Mouse (Mus musculus): ENCODE results near the gene H6pd. TPM values are rescaled to one million over a fixed set of nuclear protein-coding genes. Genes with fewer than 3 reads are reported as not detected.

The H6pd gene
- polyA plus RNA-seq, 1 experiment from 2014 or later = 8.8 TPM

DNA sequence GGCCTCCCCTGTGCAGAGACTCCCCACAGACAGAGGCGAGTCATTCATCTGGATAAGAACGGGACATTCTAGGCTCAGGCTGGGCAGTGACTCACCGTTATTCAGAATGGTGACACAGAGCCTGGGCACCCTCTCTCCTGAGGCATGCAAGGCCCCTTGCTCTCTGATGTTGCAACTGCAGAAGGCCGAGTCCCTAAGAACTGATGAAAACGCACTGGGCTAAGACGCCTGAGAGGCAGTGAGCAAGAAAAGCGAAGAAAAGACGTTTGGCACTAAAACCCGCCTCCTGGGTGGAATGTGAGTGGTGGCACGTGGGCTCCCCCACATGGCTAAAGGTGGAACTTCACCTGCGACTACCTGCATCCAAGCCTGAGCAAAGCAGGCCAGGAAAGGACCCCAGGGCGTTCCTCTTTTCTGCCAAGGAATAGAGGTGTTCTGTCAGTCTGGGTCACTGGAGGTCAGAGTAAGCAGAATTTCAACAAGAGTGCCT, 29.0 kb downstream of the H6pd start:
- Histone ChIP-seq H3K9me3 (ENCODE audit: control insufficient read depth, low read depth, low read length) (no peaks in the 10 kb centered on the region), H3K27me3 (ENCODE audit: control insufficient read depth, insufficient read depth, low read length) (no peaks in the 10 kb centered on the region), H3K4me1 (ENCODE audit: control insufficient read depth, insufficient read depth, low read length) (peaks cover 23% of the 10 kb centered on the region), H3K9ac (replicated peaks; ENCODE audit: low read depth, low read length) (no peak overlapping the region), H3K27ac (ENCODE audit: low read length) (no peak overlapping the region), H3K4me2 (replicated peaks; ENCODE audit: low read depth, low read length) (peak overlapping the region; percentile 29), H3K36me3 (ENCODE audit: control insufficient read depth, insufficient read depth, low read length) (0 out of 2 replicates have a peak, but pooled peaks cover 3% of the 10 kb centered on the region), H3K4me3 (ENCODE audit: low read depth, low read length) (no peak overlapping the region)
- whole genome bisulfite sequencing = 5% methylated on average over 12 of the region's 12 CpGs
- 0 out of 2 replicates have a peak, but pooled peaks have one; percentile 43 for ATAC-seq (ENCODE audit: insufficient number of reproducible peaks, insufficient read depth, low FRiP score, low read depth)

DNA sequence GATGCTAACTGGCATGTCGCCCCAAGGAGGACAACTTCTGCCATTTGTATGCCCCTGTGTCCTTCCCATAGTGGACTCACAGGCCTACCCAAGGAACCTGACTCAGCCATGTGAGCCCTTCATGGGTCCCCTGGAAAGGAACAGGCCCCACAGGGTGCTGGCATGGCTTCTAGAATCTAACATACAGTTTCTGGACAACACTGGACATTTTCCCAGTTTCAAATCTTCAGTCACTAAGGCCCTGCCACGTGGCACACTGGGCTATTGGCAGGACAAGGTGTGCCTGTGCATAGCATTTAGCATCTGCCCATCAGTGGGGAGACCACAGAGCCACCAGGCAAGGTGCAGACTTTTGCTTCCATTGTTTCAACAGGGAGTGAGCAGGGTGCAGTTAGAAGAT, 30.0 kb downstream of the H6pd start:
- 0 out of 2 replicates have a peak, but pooled peaks cover 3% of the 10 kb centered on the region for H3K36me3 ChIP-seq (ENCODE audit: control insufficient read depth, insufficient read depth, low read length)
- ATAC-seq (ENCODE audit: insufficient number of reproducible peaks, insufficient read depth, low FRiP score, low read depth) = no peak
- no peaks in the 10 kb centered on the region for H3K27me3 ChIP-seq (ENCODE audit: control insufficient read depth, insufficient read depth, low read length)
- no peak overlapping the region for H3K27ac ChIP-seq (ENCODE audit: low read length)
- no peaks in the 10 kb centered on the region for H3K9me3 ChIP-seq (ENCODE audit: control insufficient read depth, low read depth, low read length)
- peaks cover 23% of the 10 kb centered on the region for H3K4me1 ChIP-seq (ENCODE audit: control insufficient read depth, insufficient read depth, low read length)
- no peak overlapping the region for H3K4me2 ChIP-seq (replicated peaks; ENCODE audit: low read depth, low read length)
- H3K9ac ChIP-seq (replicated peaks; ENCODE audit: low read depth, low read length) = no peak overlapping the region
- no peak overlapping the region for H3K4me3 ChIP-seq (ENCODE audit: low read depth, low read length)
- 90% methylated on average over 2 of the region's 2 CpGs for WGBS

DNA sequence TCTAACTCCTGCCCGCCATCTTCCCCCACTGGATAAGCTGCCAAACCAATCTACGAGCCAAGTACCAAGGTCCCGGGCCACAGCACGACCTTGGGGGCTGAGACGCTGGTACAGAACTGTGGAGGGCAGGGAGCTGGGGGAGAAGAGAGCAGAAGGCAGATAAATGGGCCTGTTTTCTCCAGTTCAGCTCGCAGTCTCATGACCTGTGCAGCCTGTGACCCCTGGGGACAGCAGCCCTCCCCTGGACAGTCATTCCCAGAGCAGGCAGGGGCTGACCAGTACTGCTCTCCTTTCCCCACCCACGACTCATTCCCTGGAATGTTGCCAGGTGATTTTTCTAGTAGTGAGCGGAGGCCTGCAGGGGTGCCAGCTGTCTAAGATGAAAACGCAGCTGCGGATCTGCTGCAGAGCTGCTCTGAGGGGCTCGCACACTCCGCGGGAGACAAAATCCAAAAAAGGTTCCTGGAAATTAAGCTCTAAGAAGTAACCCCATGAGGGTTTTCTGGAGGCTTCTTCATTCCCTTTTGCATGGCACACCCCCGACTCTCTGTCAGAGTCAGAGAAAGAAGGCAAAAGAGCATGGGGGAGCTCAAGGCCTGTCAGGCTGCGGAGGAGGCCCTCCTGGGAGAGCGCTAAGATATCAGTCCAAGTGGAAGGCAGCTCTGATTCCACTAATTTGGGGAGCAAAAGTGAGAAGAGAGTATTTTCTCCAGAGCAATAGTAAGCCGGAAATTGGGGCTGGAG, 30.9 kb downstream of the H6pd start:
- H3K9me3 ChIP-seq (ENCODE audit: control insufficient read depth, low read depth, low read length) = no peaks in the 10 kb centered on the region
- 38% methylated on average over 17 of the region's 17 CpGs for WGBS
- no peaks in the 10 kb centered on the region for H3K27me3 ChIP-seq (ENCODE audit: control insufficient read depth, insufficient read depth, low read length)
- H3K36me3 ChIP-seq (ENCODE audit: control insufficient read depth, insufficient read depth, low read length) = 0 out of 2 replicates have a peak, but pooled peaks cover 3% of the 10 kb centered on the region
- peak overlapping the region; percentile 58; the same call in 1 of the 2 replicates for H3K27ac ChIP-seq (ENCODE audit: low read length)
- H3K4me3 ChIP-seq (ENCODE audit: low read depth, low read length) = no peak overlapping the region
- H3K4me1 ChIP-seq (ENCODE audit: control insufficient read depth, insufficient read depth, low read length) = peaks cover 23% of the 10 kb centered on the region
- ATAC-seq (ENCODE audit: insufficient number of reproducible peaks, insufficient read depth, low FRiP score, low read depth) = peak; percentile 57; the same call in 1 of the 2 replicates
- H3K9ac ChIP-seq (replicated peaks; ENCODE audit: low read depth, low read length) = no peak overlapping the region; the same call in 1 of the 2 replicates
- 0 out of 2 replicates have a peak overlapping the region, but pooled peaks have one; percentile 7 for H3K4me2 ChIP-seq (replicated peaks; ENCODE audit: low read depth, low read length)

DNA sequence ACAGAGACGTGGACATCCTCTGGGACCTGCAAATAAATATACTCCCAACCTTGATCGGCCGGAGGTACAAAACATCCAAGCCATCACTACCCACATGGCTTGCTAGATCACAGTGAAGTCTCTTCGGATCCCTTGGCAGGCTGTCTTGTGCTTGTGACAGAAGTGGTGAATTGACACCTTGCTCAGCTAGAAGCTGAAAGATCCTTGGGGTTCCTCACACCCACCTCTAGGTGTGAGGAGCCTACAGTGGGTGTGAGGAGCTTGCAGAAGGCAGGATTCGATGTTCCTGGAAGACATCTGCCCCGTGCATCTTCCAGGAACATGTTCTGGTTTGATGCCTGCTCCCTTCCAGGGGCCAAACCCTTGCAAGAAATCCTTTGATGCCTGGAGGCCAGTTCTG, 31.6 kb downstream of the H6pd start:
- H3K27me3 ChIP-seq (ENCODE audit: control insufficient read depth, insufficient read depth, low read length) = no peaks in the 10 kb centered on the region
- H3K9ac ChIP-seq (replicated peaks; ENCODE audit: low read depth, low read length) = no peak overlapping the region
- no peaks in the 10 kb centered on the region for H3K9me3 ChIP-seq (ENCODE audit: control insufficient read depth, low read depth, low read length)
- H3K4me2 ChIP-seq (replicated peaks; ENCODE audit: low read depth, low read length) = no peak overlapping the region
- WGBS = 61% methylated on average over 6 of the region's 6 CpGs
- ATAC-seq (ENCODE audit: insufficient number of reproducible peaks, insufficient read depth, low FRiP score, low read depth) = no peak
- H3K4me3 ChIP-seq (ENCODE audit: low read depth, low read length) = no peak overlapping the region
- 0 out of 2 replicates have a peak, but pooled peaks cover 3% of the 10 kb centered on the region for H3K36me3 ChIP-seq (ENCODE audit: control insufficient read depth, insufficient read depth, low read length)
- no peak overlapping the region for H3K27ac ChIP-seq (ENCODE audit: low read length)
- H3K4me1 ChIP-seq (ENCODE audit: control insufficient read depth, insufficient read depth, low read length) = peaks cover 23% of the 10 kb centered on the region

DNA sequence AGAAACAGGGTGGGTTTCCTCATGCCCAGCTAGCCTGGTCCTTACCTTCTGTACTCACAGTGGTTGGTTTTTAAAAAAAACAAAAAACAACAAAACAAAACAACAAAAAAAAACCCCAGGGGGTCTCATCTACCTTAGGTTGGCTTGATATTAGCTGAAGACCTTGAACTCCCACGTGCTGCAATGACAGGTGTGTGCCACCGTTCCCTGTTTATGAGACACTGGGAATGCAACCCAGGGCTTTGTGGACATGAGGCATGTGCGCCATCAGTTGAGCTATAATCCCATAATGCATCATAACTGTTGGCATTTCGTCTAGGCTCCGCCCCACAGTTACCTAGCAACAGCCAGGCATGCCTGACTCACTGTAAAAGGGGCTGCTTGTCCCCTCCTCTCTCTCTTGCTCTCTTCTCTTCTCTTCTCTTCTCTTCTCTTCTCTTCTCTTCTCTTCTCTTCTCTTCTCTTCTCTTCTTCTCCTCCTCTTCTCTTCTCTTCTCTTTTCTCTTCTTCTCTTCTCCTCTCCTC, 33.0 kb downstream of the H6pd start:
- WGBS = 72% methylated on average over 5 of the region's 5 CpGs
- Histone ChIP-seq H3K27ac (ENCODE audit: low read length) (no peak overlapping the region), H3K4me3 (ENCODE audit: low read depth, low read length) (no peak overlapping the region), H3K9ac (replicated peaks; ENCODE audit: low read depth, low read length) (no peak overlapping the region), H3K9me3 (ENCODE audit: control insufficient read depth, low read depth, low read length) (no peaks in the 10 kb centered on the region), H3K4me1 (ENCODE audit: control insufficient read depth, insufficient read depth, low read length) (peaks cover 23% of the 10 kb centered on the region), H3K27me3 (ENCODE audit: control insufficient read depth, insufficient read depth, low read length) (no peaks in the 10 kb centered on the region), H3K36me3 (ENCODE audit: control insufficient read depth, insufficient read depth, low read length) (no peaks in the 10 kb centered on the region), H3K4me2 (replicated peaks; ENCODE audit: low read depth, low read length) (no peak overlapping the region)
- ATAC-seq (ENCODE audit: insufficient number of reproducible peaks, insufficient read depth, low FRiP score, low read depth) = no peak

DNA sequence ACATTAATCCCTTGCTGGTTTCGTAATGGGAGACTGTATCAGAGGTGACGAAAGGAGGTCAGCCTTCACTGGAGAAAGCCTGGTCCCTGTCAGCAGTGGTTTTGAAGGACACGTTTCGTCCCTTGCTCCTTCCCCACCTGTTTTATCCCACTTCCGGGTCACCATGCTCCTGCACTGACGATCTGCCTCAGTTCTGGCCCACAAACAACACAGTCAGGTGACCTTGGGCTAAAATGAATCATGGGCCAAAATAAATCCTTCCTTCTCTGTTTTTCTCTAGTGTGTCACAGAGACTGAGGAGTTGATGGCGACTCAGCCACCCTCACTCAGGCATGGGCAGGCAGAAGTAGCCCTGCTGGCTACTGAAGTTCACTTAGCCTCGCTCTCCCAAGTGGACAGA, 33.5 kb downstream of the H6pd start:
- Histone ChIP-seq H3K9ac (replicated peaks; ENCODE audit: low read depth, low read length) (no peak overlapping the region), H3K36me3 (ENCODE audit: control insufficient read depth, insufficient read depth, low read length) (no peaks in the 10 kb centered on the region), H3K4me3 (ENCODE audit: low read depth, low read length) (no peak overlapping the region), H3K9me3 (ENCODE audit: control insufficient read depth, low read depth, low read length) (no peaks in the 10 kb centered on the region), H3K4me2 (replicated peaks; ENCODE audit: low read depth, low read length) (no peak overlapping the region), H3K27me3 (ENCODE audit: control insufficient read depth, insufficient read depth, low read length) (no peaks in the 10 kb centered on the region), H3K27ac (ENCODE audit: low read length) (no peak overlapping the region), H3K4me1 (ENCODE audit: control insufficient read depth, insufficient read depth, low read length) (peaks cover 23% of the 10 kb centered on the region)
- no peak for ATAC-seq (ENCODE audit: insufficient number of reproducible peaks, insufficient read depth, low FRiP score, low read depth)
- 66% methylated on average over 8 of the region's 8 CpGs for WGBS

DNA sequence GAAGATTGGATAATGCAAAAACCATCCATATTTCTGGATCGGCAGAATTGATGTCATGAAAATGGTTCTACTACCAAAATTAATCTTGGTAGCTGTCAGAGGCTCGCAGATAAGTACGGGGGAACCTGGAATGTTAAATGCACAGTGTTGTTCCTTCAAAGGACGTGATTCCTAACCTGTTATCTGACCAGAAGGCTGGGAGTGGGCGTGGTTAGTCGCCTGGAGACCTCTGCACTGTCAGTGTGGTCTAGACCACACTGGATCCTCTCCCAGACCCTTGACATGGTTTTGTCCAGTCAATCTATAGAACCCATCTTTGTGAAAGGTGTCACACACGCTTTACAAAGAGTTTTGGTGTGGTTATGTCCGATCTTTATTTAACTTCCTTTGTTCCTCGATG, 37.4 kb downstream of the H6pd start:
- H3K9me3 ChIP-seq (ENCODE audit: control insufficient read depth, low read depth, low read length) = no peaks in the 10 kb centered on the region
- no peaks in the 10 kb centered on the region for H3K36me3 ChIP-seq (ENCODE audit: control insufficient read depth, insufficient read depth, low read length)
- no peak for ATAC-seq (ENCODE audit: insufficient number of reproducible peaks, insufficient read depth, low FRiP score, low read depth)
- H3K27ac ChIP-seq (ENCODE audit: low read length) = no peak overlapping the region
- H3K4me3 ChIP-seq (ENCODE audit: low read depth, low read length) = no peak overlapping the region
- H3K9ac ChIP-seq (replicated peaks; ENCODE audit: low read depth, low read length) = no peak overlapping the region
- H3K27me3 ChIP-seq (ENCODE audit: control insufficient read depth, insufficient read depth, low read length) = no peaks in the 10 kb centered on the region
- 0 out of 2 replicates have a peak, but pooled peaks cover 2% of the 10 kb centered on the region for H3K4me1 ChIP-seq (ENCODE audit: control insufficient read depth, insufficient read depth, low read length)
- 41% methylated on average over 9 of the region's 9 CpGs for WGBS
- no peak overlapping the region for H3K4me2 ChIP-seq (replicated peaks; ENCODE audit: low read depth, low read length)

DNA sequence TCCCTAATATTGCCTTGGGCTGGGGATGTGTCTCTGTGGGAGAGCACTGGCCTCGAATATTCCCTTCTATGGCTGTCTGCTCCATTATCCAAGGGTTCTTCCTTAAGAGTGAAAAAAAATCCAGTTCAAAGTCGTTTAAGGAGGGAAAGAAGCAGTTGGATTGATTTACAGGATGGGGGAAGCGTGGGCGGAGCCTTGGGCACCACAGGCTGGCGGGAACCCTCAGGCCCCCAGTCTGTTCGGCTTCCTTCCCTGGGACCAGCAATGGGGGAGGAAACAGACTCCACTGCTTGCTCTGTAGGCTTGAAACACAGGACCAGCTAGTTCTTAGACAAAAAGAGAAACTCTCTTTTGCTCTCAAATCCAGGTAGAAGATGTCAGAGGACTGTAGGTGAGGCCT, 40.3 kb downstream of the H6pd start:
- Histone ChIP-seq H3K27me3 (ENCODE audit: control insufficient read depth, insufficient read depth, low read length) (no peaks in the 10 kb centered on the region), H3K4me1 (ENCODE audit: control insufficient read depth, insufficient read depth, low read length) (0 out of 2 replicates have a peak, but pooled peaks cover 5% of the 10 kb centered on the region), H3K36me3 (ENCODE audit: control insufficient read depth, insufficient read depth, low read length) (no peaks in the 10 kb centered on the region), H3K27ac (ENCODE audit: low read length) (no peak overlapping the region), H3K4me3 (ENCODE audit: low read depth, low read length) (no peak overlapping the region), H3K4me2 (replicated peaks; ENCODE audit: low read depth, low read length) (no peak overlapping the region), H3K9ac (replicated peaks; ENCODE audit: low read depth, low read length) (no peak overlapping the region), H3K9me3 (ENCODE audit: control insufficient read depth, low read depth, low read length) (no peaks in the 10 kb centered on the region)
- 34% methylated on average over 6 of the region's 6 CpGs for WGBS
- no peak for ATAC-seq (ENCODE audit: insufficient number of reproducible peaks, insufficient read depth, low FRiP score, low read depth)
